Mouse (Mus musculus) midbrain, embryonic 16.5 days (tissue): Measurements from ENCODE around the gene S100a14. TPM values are rescaled to one million over a fixed set of nuclear protein-coding genes. Genes with fewer than 3 reads are reported as not detected.

Experiments used
- ATAC-seq: fragments of 200-750 bp; cut with Nextera tagmentation; 2 replicates; pipeline ENCODE4 v1.8.0; 2017; ENCODE audit warnings: moderate TSS enrichment
- H3K27ac ChIP-seq: fragments of 300-500 bp; sonication (generic); 2 replicates; pipeline ENCODE4 v1.5.1; 2014; ENCODE audit warnings: mild to moderate bottlenecking, low read length, mixed read lengths
- H3K27me3 ChIP-seq: fragments of 300-500 bp; sonication (generic); 2 replicates; pipeline ENCODE4 v1.6.1; 2014; ENCODE audit warnings: low read depth, low read length, mixed read lengths; ENCODE audit not compliant: control insufficient read depth, insufficient read depth
- H3K36me3 ChIP-seq: fragments of 300-500 bp; sonication (generic); 2 replicates; pipeline ENCODE4 v1.6.1; 2014; ENCODE audit warnings: mild to moderate bottlenecking, low read length, moderate library complexity, mixed read lengths; ENCODE audit not compliant: control insufficient read depth, insufficient read depth
- H3K4me1 ChIP-seq: fragments of 300-500 bp; sonication (generic); 2 replicates; pipeline ENCODE4 v1.6.1; 2014; ENCODE audit warnings: mild to moderate bottlenecking, low read length, mixed read lengths; ENCODE audit not compliant: control insufficient read depth, insufficient read depth
- H3K4me2 ChIP-seq: fragments of 300-500 bp; sonication (generic); 2 replicates; pipeline ENCODE4 v1.6.1; 2014; ENCODE audit warnings: mild to moderate bottlenecking, low read length, mixed read lengths
- H3K4me3 ChIP-seq: fragments of 300-500 bp; sonication (generic); 2 replicates; pipeline ENCODE4 v1.5.1; 2014; ENCODE audit warnings: low read depth, mild to moderate bottlenecking, low read length, moderate library complexity, mixed read lengths
- H3K9ac ChIP-seq: fragments of 300-500 bp; sonication (generic); 2 replicates; pipeline ENCODE4 v1.6.1; 2014; ENCODE audit warnings: low read depth, low read length, mixed read lengths
- H3K9me3 ChIP-seq: fragments of 300-500 bp; sonication (generic); replicated peaks from 2 replicates; pipeline ENCODE4 v1.6.1; 2014; ENCODE audit warnings: mild to moderate bottlenecking, low read length, mixed read lengths; ENCODE audit not compliant: control insufficient read depth, poor library complexity, severe bottlenecking
- WGBS: fragments of 180-500 bp; shearing (Covaris S2); extraction: QIAGEN DNeasy Blood & Tissue Kit; methylation state at CpG from one replicate; pipeline ENCODE4 v1.1.7; 2014; 5-methylcytosine and 5-hydroxymethylcytosine counted together
- polyA plus RNA-seq: library from polyadenylated mRNA; unstranded; fragments of >200 nt; fragmentation: Nextera tagmentation; extraction: Ambion mirVana; gene quantifications from 2 replicates; pipeline ENCODE4 v1.2.1, GENCODE M21; 2015

Gene S100a14
- not detected in 2 replicates for polyA plus RNA-seq

- Histone ChIP-seq H3K27ac (no peak within 1 kb of the TSS), H3K4me1 (no peaks in the 10 kb centered on the region), H3K27me3 (no peaks in the 10 kb centered on the region), H3K4me3 (no peak within 1 kb of the TSS), H3K4me2 (no peak within 1 kb of the TSS), H3K9ac (no peak within 1 kb of the TSS), H3K9me3 (no peaks in the 10 kb centered on the region), H3K36me3 (no peaks in the 10 kb centered on the region)
- 86% methylated on average over 5 of the region's 5 CpGs for WGBS
- ATAC-seq, result no peak
Observed at GRCm38 (mm10) chr3:90526580-90526979, at the start of gene S100a14. S100a14 (plus strand) TSS chr3:90526856.

GRCm38 (mm10) chr3:90486998-90487397, 39.7 kb upstream of the S100a14 start:
- Histone ChIP-seq H3K4me1 (peaks cover 6% of the 10 kb centered on the region), H3K4me3 (no peak overlapping the region), H3K27me3 (no peaks in the 10 kb centered on the region), H3K36me3 (peaks cover 43% of the 10 kb centered on the region), H3K9ac (no peak overlapping the region), H3K27ac (no peak overlapping the region), H3K9me3 (no peaks in the 10 kb centered on the region), H3K4me2 (no peak overlapping the region)
- no peak for ATAC-seq
- 79% methylated on average over 5 of the region's 5 CpGs for WGBS

GRCm38 (mm10) chr3:90488576-90488975, 38.1 kb upstream of the S100a14 start:
- Histone ChIP-seq H3K27me3 (no peaks in the 10 kb centered on the region), H3K9ac (no peak overlapping the region), H3K36me3 (peaks cover 34% of the 10 kb centered on the region), H3K4me2 (no peak overlapping the region), H3K4me1 (peaks cover 6% of the 10 kb centered on the region), H3K4me3 (no peak overlapping the region), H3K9me3 (no peaks in the 10 kb centered on the region), H3K27ac (no peak overlapping the region)
- 92% methylated on average over 6 of the region's 6 CpGs for WGBS
- ATAC-seq, result no peak

GRCm38 (mm10) chr3:90490696-90491256, 35.9 kb upstream of the S100a14 start, which contains the start of gene Snapin:
Snapin (minus strand) TSS chr3:90491033.
- peak within 1 kb of the TSS; percentile 90 for H3K9ac ChIP-seq
- WGBS, result under 1% methylated on average over 37 of the region's 37 CpGs

GRCm38 (mm10) chr3:90491350-90491749, 35.3 kb upstream of the S100a14 start:
- Histone ChIP-seq H3K36me3 (peaks cover 19% of the 10 kb centered on the region), H3K4me3 (no peak overlapping the region), H3K4me1 (peaks cover 6% of the 10 kb centered on the region), H3K27me3 (no peaks in the 10 kb centered on the region), H3K9me3 (no peaks in the 10 kb centered on the region), H3K27ac (no peak overlapping the region), H3K4me2 (no peak overlapping the region), H3K9ac (no peak overlapping the region)
- 46% methylated on average over 2 of the region's 2 CpGs for WGBS
- ATAC-seq, result peak; percentile 18; the same call in 1 of the 2 replicates

More at GRCm38 (mm10) chr3:90490696-90491256, 35.9 kb upstream of the S100a14 start, which contains the start of gene Snapin:
- Histone ChIP-seq H3K4me1 (peaks cover 6% of the 10 kb centered on the region), H3K27me3 (no peaks in the 10 kb centered on the region), H3K9me3 (no peaks in the 10 kb centered on the region), H3K36me3 (peaks cover 24% of the 10 kb centered on the region), H3K27ac (peak within 1 kb of the TSS; percentile 83), H3K4me3 (peak within 1 kb of the TSS; percentile 81), H3K4me2 (peak within 1 kb of the TSS; percentile 80)
- peak; percentile 98 for ATAC-seq

- Histone ChIP-seq H3K27ac (0 out of 2 replicates have a peak overlapping the region, but pooled peaks have one; percentile 33), H3K9ac (no peak overlapping the region), H3K4me2 (no peak overlapping the region), H3K9me3 (no peaks in the 10 kb centered on the region), H3K4me3 (no peak overlapping the region), H3K27me3 (no peaks in the 10 kb centered on the region), H3K4me1 (peaks cover 6% of the 10 kb centered on the region), H3K36me3 (peaks cover 20% of the 10 kb centered on the region)
- no peak for ATAC-seq
- 59% methylated on average over 4 of the region's 4 CpGs for WGBS
Observed at GRCm38 (mm10) chr3:90493831-90494540, 32.7 kb upstream of the S100a14 start.

- H3K9ac ChIP-seq, result no peak overlapping the region
- no peaks in the 10 kb centered on the region; the same call in 1 of the 2 replicates for H3K4me1 ChIP-seq
- no peaks in the 10 kb centered on the region for H3K27me3 ChIP-seq
- no peak overlapping the region for H3K4me2 ChIP-seq
- 91% methylated on average over 7 of the region's 7 CpGs for WGBS
- H3K9me3 ChIP-seq, result no peaks in the 10 kb centered on the region
- H3K36me3 ChIP-seq, result peaks cover 21% of the 10 kb centered on the region
- ATAC-seq, result no peak
- H3K4me3 ChIP-seq, result no peak overlapping the region
- no peak overlapping the region for H3K27ac ChIP-seq
Observed at GRCm38 (mm10) chr3:90495850-90496525, 30.7 kb upstream of the S100a14 start.

GRCm38 (mm10) chr3:90497597-90497996, 29.1 kb upstream of the S100a14 start:
- Histone ChIP-seq H3K9ac (no peak overlapping the region), H3K4me1 (no peaks in the 10 kb centered on the region; the same call in 1 of the 2 replicates), H3K36me3 (peaks cover 30% of the 10 kb centered on the region), H3K9me3 (no peaks in the 10 kb centered on the region), H3K4me3 (no peak overlapping the region), H3K4me2 (no peak overlapping the region), H3K27me3 (no peaks in the 10 kb centered on the region), H3K27ac (no peak overlapping the region)
- ATAC-seq, result no peak

- peaks cover 24% of the 10 kb centered on the region for H3K4me1 ChIP-seq
- no peak overlapping the region for H3K4me3 ChIP-seq
- WGBS, result 67% methylated on average over 4 of the region's 4 CpGs
- peaks cover 26% of the 10 kb centered on the region for H3K36me3 ChIP-seq
- H3K27me3 ChIP-seq, result no peaks in the 10 kb centered on the region
- H3K9me3 ChIP-seq, result no peaks in the 10 kb centered on the region
- H3K9ac ChIP-seq, result no peak overlapping the region
- no peak for ATAC-seq
- no peak overlapping the region for H3K4me2 ChIP-seq
- H3K27ac ChIP-seq, result no peak overlapping the region
Observed at GRCm38 (mm10) chr3:90503444-90503843, 23.2 kb upstream of the S100a14 start.
